Mouse (Mus musculus): ENCODE measurements around the gene Zfp398.

- TF ChIP-seq CTCF (IDR thresholded peaks at IDR 0.05; ENCODE audit: control insufficient read depth, insufficient read depth, insufficient read length) (no peak), CEBPB (IDR thresholded peaks at IDR 0.05; ENCODE audit: low read depth) (no peak)
Measured at GRCm38 (mm10) chr6:47819626-47820325, 15.7 kb upstream of the Zfp398 start.
